Mouse (Mus musculus) intestine, embryonic 16.5 days (tissue): Measurements from ENCODE around the gene Pga5. TPM values are rescaled to one million over a fixed set of nuclear protein-coding genes. Genes with fewer than 3 reads are reported as not detected.
A peak's percentile ranks its signal among the peaks of the same experiment; 100 is the strongest.

ENCODE experiments used
- ATAC-seq: fragments of 200-750 bp; cut with Nextera tagmentation; 2 replicates; pipeline ENCODE4 v1.8.0; 2017; ENCODE audit warnings: moderate TSS enrichment, moderate library complexity
- H3K27ac ChIP-seq: fragments of 300-500 bp; sonication (generic); 2 replicates; pipeline ENCODE4 v1.5.1; 2014; ENCODE audit warnings: mild to moderate bottlenecking, low read length
- H3K27me3 ChIP-seq: fragments of 300-500 bp; sonication (generic); replicated peaks from 2 replicates; pipeline ENCODE4 v1.6.1; 2014; ENCODE audit warnings: low read length, control low read depth, mixed read lengths; ENCODE audit not compliant: control insufficient read depth, insufficient read depth
- H3K36me3 ChIP-seq: fragments of 300-500 bp; sonication (generic); 2 replicates; pipeline ENCODE4 v1.6.1; 2014; ENCODE audit warnings: low read length, control low read depth; ENCODE audit not compliant: control insufficient read depth, insufficient read depth
- H3K4me1 ChIP-seq: fragments of 300-500 bp; sonication (generic); 2 replicates; pipeline ENCODE4 v1.6.1; 2014; ENCODE audit warnings: low read length, control low read depth, mixed read lengths; ENCODE audit not compliant: control insufficient read depth, insufficient read depth
- H3K4me2 ChIP-seq: fragments of 300-500 bp; sonication (generic); 2 replicates; pipeline ENCODE4 v1.6.1; 2014; ENCODE audit warnings: low read depth, low read length, control low read depth
- H3K4me3 ChIP-seq: fragments of 300-500 bp; sonication (generic); 2 replicates; pipeline ENCODE4 v1.5.1; 2014; ENCODE audit warnings: mild to moderate bottlenecking, low read length
- H3K9ac ChIP-seq: fragments of 300-500 bp; sonication (generic); 2 replicates; pipeline ENCODE4 v1.6.1; 2014; ENCODE audit warnings: low read depth, low read length
- H3K9me3 ChIP-seq: fragments of 300-500 bp; sonication (generic); 2 replicates; pipeline ENCODE4 v1.6.1; 2016; ENCODE audit warnings: low read length, control low read depth; ENCODE audit not compliant: control insufficient read depth
- WGBS: fragments of 180-500 bp; shearing (Covaris S2); extraction: QIAGEN DNeasy Blood & Tissue Kit; methylation state at CpG from one replicate; pipeline ENCODE4 v1.1.7; 2014; 5-methylcytosine and 5-hydroxymethylcytosine counted together
- polyA plus RNA-seq: library from polyadenylated mRNA; unstranded; fragments of >200 nt; fragmentation: Nextera tagmentation; extraction: Ambion mirVana; gene quantifications from 2 replicates; pipeline ENCODE4 v1.2.1, GENCODE M21; 2015

Gene Pga5
- polyA plus RNA-seq, 1 experiment from 2014 or later = 0.78 TPM

GRCm38 (mm10) chr19:10681571-10681970 is 3.7 kb upstream of the Pga5 start:
- no peak overlapping the region for H3K27ac ChIP-seq
- H3K27me3 ChIP-seq = no peaks in the 10 kb centered on the region
- H3K4me2 ChIP-seq = no peak overlapping the region
- H3K9ac ChIP-seq = no peak overlapping the region
- H3K4me3 ChIP-seq = no peak overlapping the region
- 58% methylated on average over 4 of the region's 4 CpGs for WGBS
- H3K36me3 ChIP-seq = no peaks in the 10 kb centered on the region
- H3K9me3 ChIP-seq = no peaks in the 10 kb centered on the region
- H3K4me1 ChIP-seq = no peaks in the 10 kb centered on the region
- ATAC-seq = no peak

GRCm38 (mm10) chr19:10678772-10679067 is 849 bp upstream of the Pga5 start:
- peak; percentile 41; the same call in 1 of the 2 replicates for ATAC-seq
- no peak overlapping the region for H3K4me2 ChIP-seq
- no peak overlapping the region for H3K4me3 ChIP-seq
- no peaks in the 10 kb centered on the region for H3K9me3 ChIP-seq
- H3K36me3 ChIP-seq = no peaks in the 10 kb centered on the region
- H3K27me3 ChIP-seq = no peaks in the 10 kb centered on the region
- H3K9ac ChIP-seq = no peak overlapping the region
- H3K4me1 ChIP-seq = no peaks in the 10 kb centered on the region
- no peak overlapping the region for H3K27ac ChIP-seq
- 79% methylated on average over 1 of the region's 1 CpGs for WGBS

GRCm38 (mm10) chr19:10676656-10677055 is 1.2 kb downstream of the Pga5 start:
- H3K36me3 ChIP-seq = no peaks in the 10 kb centered on the region
- H3K4me3 ChIP-seq = no peak overlapping the region
- H3K9me3 ChIP-seq = no peaks in the 10 kb centered on the region
- no peaks in the 10 kb centered on the region for H3K27me3 ChIP-seq
- no peak overlapping the region for H3K27ac ChIP-seq
- no peak overlapping the region for H3K9ac ChIP-seq
- H3K4me2 ChIP-seq = no peak overlapping the region
- ATAC-seq = no peak
- WGBS = 83% methylated on average over 16 of the region's 16 CpGs
- H3K4me1 ChIP-seq = peaks cover 7% of the 10 kb centered on the region

- 58% methylated on average over 1 of the region's 1 CpGs for WGBS
- Histone ChIP-seq H3K9ac (no peak overlapping the region), H3K27ac (no peak overlapping the region), H3K4me1 (peaks cover 13% of the 10 kb centered on the region), H3K36me3 (no peaks in the 10 kb centered on the region), H3K9me3 (no peaks in the 10 kb centered on the region), H3K4me2 (no peak overlapping the region), H3K4me3 (no peak overlapping the region), H3K27me3 (no peaks in the 10 kb centered on the region)
- no peak for ATAC-seq
Observed at GRCm38 (mm10) chr19:10673275-10673674, 4.6 kb downstream of the Pga5 start.

- Histone ChIP-seq H3K27me3 (no peaks in the 10 kb centered on the region), H3K36me3 (no peaks in the 10 kb centered on the region), H3K9ac (no peak overlapping the region), H3K4me1 (peaks cover 13% of the 10 kb centered on the region), H3K4me3 (no peak overlapping the region), H3K4me2 (no peak overlapping the region), H3K9me3 (no peaks in the 10 kb centered on the region), H3K27ac (no peak overlapping the region)
- peak; percentile 75 for ATAC-seq
- 46% methylated on average over 9 of the region's 9 CpGs for WGBS
Observed at GRCm38 (mm10) chr19:10671854-10672417, 5.9 kb downstream of the Pga5 start.

GRCm38 (mm10) chr19:10671319-10671718 is 6.6 kb downstream of the Pga5 start:
- H3K36me3 ChIP-seq = no peaks in the 10 kb centered on the region
- no peak overlapping the region for H3K9ac ChIP-seq
- H3K9me3 ChIP-seq = no peaks in the 10 kb centered on the region
- no peaks in the 10 kb centered on the region for H3K27me3 ChIP-seq
- no peak overlapping the region for H3K4me2 ChIP-seq
- 78% methylated on average over 4 of the region's 4 CpGs for WGBS
- H3K4me1 ChIP-seq = peaks cover 13% of the 10 kb centered on the region
- ATAC-seq = peak; percentile 19; the same call in 1 of the 2 replicates
- H3K27ac ChIP-seq = no peak overlapping the region
- no peak overlapping the region for H3K4me3 ChIP-seq

GRCm38 (mm10) chr19:10665499-10665898 is 12.4 kb downstream of the Pga5 start:
- 8% methylated on average over 2 of the region's 2 CpGs for WGBS
- ATAC-seq = peak; percentile 58; the same call in 1 of the 2 replicates

GRCm38 (mm10) chr19:10665093-10665492 is 12.8 kb downstream of the Pga5 start:
- Histone ChIP-seq H3K9me3 (no peaks in the 10 kb centered on the region), H3K4me2 (no peak overlapping the region), H3K27ac (no peak overlapping the region), H3K36me3 (no peaks in the 10 kb centered on the region), H3K4me3 (no peak overlapping the region), H3K27me3 (no peaks in the 10 kb centered on the region), H3K4me1 (no peaks in the 10 kb centered on the region), H3K9ac (no peak overlapping the region)
- 65% methylated on average over 3 of the region's 3 CpGs for WGBS
- peak; percentile 22; the same call in 1 of the 2 replicates for ATAC-seq

More at GRCm38 (mm10) chr19:10665499-10665898, 12.4 kb downstream of the Pga5 start:
- H3K4me3 ChIP-seq = no peak overlapping the region
- no peaks in the 10 kb centered on the region for H3K27me3 ChIP-seq
- H3K9me3 ChIP-seq = no peaks in the 10 kb centered on the region
- H3K4me1 ChIP-seq = no peaks in the 10 kb centered on the region
- H3K9ac ChIP-seq = no peak overlapping the region
- no peaks in the 10 kb centered on the region for H3K36me3 ChIP-seq
- no peak overlapping the region for H3K4me2 ChIP-seq
- H3K27ac ChIP-seq = no peak overlapping the region

- WGBS = 67% methylated on average over 3 of the region's 3 CpGs
- no peak for ATAC-seq
- H3K27ac ChIP-seq = no peak overlapping the region
Observed at GRCm38 (mm10) chr19:10662665-10663064, 15.2 kb downstream of the Pga5 start.

GRCm38 (mm10) chr19:10661919-10662318 is 16.0 kb downstream of the Pga5 start:
- no peak for ATAC-seq
- H3K27me3 ChIP-seq = no peaks in the 10 kb centered on the region

More at GRCm38 (mm10) chr19:10662665-10663064, 15.2 kb downstream of the Pga5 start:
- Histone ChIP-seq H3K27me3 (no peaks in the 10 kb centered on the region), H3K36me3 (no peaks in the 10 kb centered on the region), H3K4me1 (no peaks in the 10 kb centered on the region), H3K9me3 (no peaks in the 10 kb centered on the region), H3K4me3 (no peak overlapping the region), H3K4me2 (no peak overlapping the region), H3K9ac (no peak overlapping the region)

More at GRCm38 (mm10) chr19:10661919-10662318, 16.0 kb downstream of the Pga5 start:
- Histone ChIP-seq H3K9me3 (no peaks in the 10 kb centered on the region), H3K9ac (no peak overlapping the region), H3K4me2 (no peak overlapping the region), H3K36me3 (no peaks in the 10 kb centered on the region), H3K27ac (no peak overlapping the region), H3K4me1 (no peaks in the 10 kb centered on the region), H3K4me3 (no peak overlapping the region)
- WGBS = 85% methylated on average over 2 of the region's 2 CpGs
